Mouse (Mus musculus): Measurements from ENCODE around the gene Hacd1. TPM values are rescaled to one million over a fixed set of nuclear protein-coding genes. Genes with fewer than 3 reads are reported as not detected.

Hacd1 gene
- polyA plus RNA-seq, 1 experiment from 2014 or later, result 46.9 TPM

- H3K4me3 ChIP-seq (replicated peaks), result no peak overlapping the region
- no peak overlapping the region for H3K9ac ChIP-seq
- no peak overlapping the region for H3K4me2 ChIP-seq
- H3K4me1 ChIP-seq (replicated peaks), result peaks cover 12% of the 10 kb centered on the region
- no peaks in the 10 kb centered on the region for H3K9me3 ChIP-seq (replicated peaks)
- no peak for ATAC-seq (ENCODE audit: insufficient read depth)
- H3K27ac ChIP-seq (replicated peaks), result no peak overlapping the region
- no peaks in the 10 kb centered on the region for H3K36me3 ChIP-seq (replicated peaks)
- 59% methylated on average over 2 of the region's 2 CpGs for WGBS (ENCODE audit: insufficient replicate concordance)
- H3K27me3 ChIP-seq, result no peaks in the 10 kb centered on the region
These were observed 10.0 kb upstream of the Hacd1 start for GRCm38 (mm10) chr2:14065704-14066650.

- peak overlapping the region; percentile 87 for H3K4me3 ChIP-seq (replicated peaks)
- 1% methylated on average over 51 of the region's 58 CpGs for WGBS (ENCODE audit: insufficient replicate concordance)
- H3K9ac ChIP-seq, result peak overlapping the region; percentile 70
- no peaks in the 10 kb centered on the region for H3K9me3 ChIP-seq (replicated peaks)
- no peaks in the 10 kb centered on the region for H3K36me3 ChIP-seq (replicated peaks)
- H3K4me2 ChIP-seq, result peak overlapping the region; percentile 87
- H3K27me3 ChIP-seq, result no peaks in the 10 kb centered on the region; the same call in 1 of the 2 replicates
- ATAC-seq (ENCODE audit: insufficient read depth), result peak; percentile 79
- peak overlapping the region; percentile 76 for H3K27ac ChIP-seq (replicated peaks)
- peaks cover 23% of the 10 kb centered on the region for H3K4me1 ChIP-seq (replicated peaks)
These were observed 768 bp downstream of the Hacd1 start for GRCm38 (mm10) chr2:14055168-14055565.

- WGBS (ENCODE audit: insufficient replicate concordance), result 5% methylated on average over 6 of the region's 6 CpGs
- Histone ChIP-seq H3K4me1 (replicated peaks) (peaks cover 23% of the 10 kb centered on the region), H3K4me3 (replicated peaks) (peak overlapping the region; percentile 87), H3K27me3 (no peaks in the 10 kb centered on the region; the same call in 1 of the 2 replicates), H3K27ac (replicated peaks) (peak overlapping the region; percentile 76), H3K9ac (peak overlapping the region; percentile 70), H3K4me2 (peak overlapping the region; percentile 87), H3K9me3 (replicated peaks) (no peaks in the 10 kb centered on the region), H3K36me3 (replicated peaks) (no peaks in the 10 kb centered on the region)
- ATAC-seq (ENCODE audit: insufficient read depth), result peak; percentile 46
These were observed 1.2 kb downstream of the Hacd1 start for GRCm38 (mm10) chr2:14054716-14055115.

GRCm38 (mm10) chr2:14054163-14054562, 1.8 kb downstream of the Hacd1 start:
- peaks cover 23% of the 10 kb centered on the region for H3K4me1 ChIP-seq (replicated peaks)
- peak overlapping the region; percentile 87 for H3K4me3 ChIP-seq (replicated peaks)
- H3K27me3 ChIP-seq, result no peaks in the 10 kb centered on the region; the same call in 1 of the 2 replicates
- no peaks in the 10 kb centered on the region for H3K36me3 ChIP-seq (replicated peaks)
- ATAC-seq (ENCODE audit: insufficient read depth), result no peak
- H3K4me2 ChIP-seq, result peak overlapping the region; percentile 34
- no peak overlapping the region for H3K27ac ChIP-seq (replicated peaks)
- H3K9me3 ChIP-seq (replicated peaks), result no peaks in the 10 kb centered on the region
- H3K9ac ChIP-seq, result no peak overlapping the region
- 54% methylated on average over 3 of the region's 3 CpGs for WGBS (ENCODE audit: insufficient replicate concordance)

GRCm38 (mm10) chr2:14053618-14054017, 2.3 kb downstream of the Hacd1 start:
- Histone ChIP-seq H3K4me1 (replicated peaks) (peaks cover 23% of the 10 kb centered on the region), H3K9ac (no peak overlapping the region), H3K9me3 (replicated peaks) (no peaks in the 10 kb centered on the region), H3K4me3 (replicated peaks) (no peak overlapping the region), H3K36me3 (replicated peaks) (no peaks in the 10 kb centered on the region), H3K27ac (replicated peaks) (no peak overlapping the region), H3K4me2 (no peak overlapping the region), H3K27me3 (no peaks in the 10 kb centered on the region; the same call in 1 of the 2 replicates)
- ATAC-seq (ENCODE audit: insufficient read depth), result no peak
- 81% methylated on average over 3 of the region's 3 CpGs for WGBS (ENCODE audit: insufficient replicate concordance)

- H3K27ac ChIP-seq (replicated peaks), result no peak overlapping the region
- H3K36me3 ChIP-seq (replicated peaks), result no peaks in the 10 kb centered on the region
- WGBS (ENCODE audit: insufficient replicate concordance), result 62% methylated on average over 5 of the region's 5 CpGs
- H3K4me1 ChIP-seq (replicated peaks), result peaks cover 4% of the 10 kb centered on the region
- no peak for ATAC-seq (ENCODE audit: insufficient read depth)
- no peak overlapping the region for H3K9ac ChIP-seq
- no peak overlapping the region for H3K4me3 ChIP-seq (replicated peaks)
- H3K27me3 ChIP-seq, result no peaks in the 10 kb centered on the region
- H3K9me3 ChIP-seq (replicated peaks), result no peaks in the 10 kb centered on the region
- no peak overlapping the region for H3K4me2 ChIP-seq
These were observed 7.1 kb downstream of the Hacd1 start for GRCm38 (mm10) chr2:14048808-14049207.

GRCm38 (mm10) chr2:14048381-14048780, 7.6 kb downstream of the Hacd1 start:
- no peak for ATAC-seq (ENCODE audit: insufficient read depth)
- Histone ChIP-seq H3K9me3 (replicated peaks) (no peaks in the 10 kb centered on the region), H3K9ac (no peak overlapping the region), H3K4me1 (replicated peaks) (no peaks in the 10 kb centered on the region), H3K36me3 (replicated peaks) (no peaks in the 10 kb centered on the region), H3K4me3 (replicated peaks) (no peak overlapping the region), H3K27ac (replicated peaks) (no peak overlapping the region), H3K27me3 (no peaks in the 10 kb centered on the region), H3K4me2 (no peak overlapping the region)

- no peaks in the 10 kb centered on the region for H3K9me3 ChIP-seq (replicated peaks)
- WGBS (ENCODE audit: insufficient replicate concordance), result 71% methylated on average over 9 of the region's 9 CpGs
These were observed 12.3 kb downstream of the Hacd1 start for GRCm38 (mm10) chr2:14043577-14044170.

GRCm38 (mm10) chr2:14043011-14043410, 12.9 kb downstream of the Hacd1 start:
- Histone ChIP-seq H3K4me3 (replicated peaks) (no peak overlapping the region), H3K4me2 (no peak overlapping the region), H3K9me3 (replicated peaks) (no peaks in the 10 kb centered on the region), H3K27me3 (no peaks in the 10 kb centered on the region), H3K27ac (replicated peaks) (no peak overlapping the region), H3K4me1 (replicated peaks) (no peaks in the 10 kb centered on the region; the same call in 1 of the 2 replicates), H3K9ac (no peak overlapping the region), H3K36me3 (replicated peaks) (peaks cover 20% of the 10 kb centered on the region)
- no peak for ATAC-seq (ENCODE audit: insufficient read depth)
- 67% methylated on average over 3 of the region's 3 CpGs for WGBS (ENCODE audit: insufficient replicate concordance)

More at GRCm38 (mm10) chr2:14043577-14044170, 12.3 kb downstream of the Hacd1 start:
- no peak overlapping the region for H3K4me3 ChIP-seq (replicated peaks)
- peaks cover 20% of the 10 kb centered on the region for H3K36me3 ChIP-seq (replicated peaks)
- no peak overlapping the region for H3K9ac ChIP-seq
- H3K27me3 ChIP-seq, result no peaks in the 10 kb centered on the region
- H3K4me2 ChIP-seq, result no peak overlapping the region
- H3K4me1 ChIP-seq (replicated peaks), result no peaks in the 10 kb centered on the region; the same call in 1 of the 2 replicates
- H3K27ac ChIP-seq (replicated peaks), result no peak overlapping the region
- ATAC-seq (ENCODE audit: insufficient read depth), result no peak

GRCm38 (mm10) chr2:14041249-14041648, 14.7 kb downstream of the Hacd1 start:
- Histone ChIP-seq H3K36me3 (replicated peaks) (peaks cover 20% of the 10 kb centered on the region), H3K4me3 (replicated peaks) (no peak overlapping the region), H3K9ac (no peak overlapping the region), H3K27me3 (no peaks in the 10 kb centered on the region), H3K4me2 (no peak overlapping the region), H3K27ac (replicated peaks) (no peak overlapping the region), H3K4me1 (replicated peaks) (no peaks in the 10 kb centered on the region; the same call in 1 of the 2 replicates), H3K9me3 (replicated peaks) (no peaks in the 10 kb centered on the region)
- 94% methylated on average over 2 of the region's 2 CpGs for WGBS (ENCODE audit: insufficient replicate concordance)
- ATAC-seq (ENCODE audit: insufficient read depth), result no peak

- H3K27ac ChIP-seq (replicated peaks), result no peak overlapping the region
- no peak overlapping the region for H3K9ac ChIP-seq
- no peak overlapping the region for H3K4me2 ChIP-seq
- H3K36me3 ChIP-seq (replicated peaks), result no peaks in the 10 kb centered on the region
- H3K9me3 ChIP-seq (replicated peaks), result no peaks in the 10 kb centered on the region
- no peak for ATAC-seq (ENCODE audit: insufficient read depth)
- H3K27me3 ChIP-seq, result no peaks in the 10 kb centered on the region
- WGBS (ENCODE audit: insufficient replicate concordance), result 56% methylated on average over 1 of the region's 1 CpGs
- H3K4me3 ChIP-seq (replicated peaks), result no peak overlapping the region
- H3K4me1 ChIP-seq (replicated peaks), result no peaks in the 10 kb centered on the region
These were observed 36.7 kb downstream of the Hacd1 start for GRCm38 (mm10) chr2:14019228-14019627.

All from liver, embryonic 15.5 days (tissue).